Mouse (Mus musculus): Measurements from ENCODE around the gene Col4a2.

Gene Col4a2

DNA sequence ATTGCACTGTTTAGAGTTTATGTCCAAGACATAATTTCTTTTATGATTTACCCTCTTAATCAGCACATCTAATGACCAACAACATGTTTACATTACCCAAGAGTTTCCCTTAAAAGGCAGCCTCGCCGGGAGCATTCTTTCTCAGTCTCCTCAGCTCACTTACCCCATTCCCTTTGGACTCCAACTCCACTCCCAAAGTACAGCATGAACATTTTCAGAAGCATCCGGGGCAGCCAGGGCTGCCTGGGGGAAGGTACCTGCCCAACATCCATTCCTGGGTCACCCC lies 13.3 kb upstream of the Col4a2 start:
- no peaks in the 10 kb centered on the region for H3K36me3 ChIP-seq (ENCODE audit: insufficient read depth, low read length)
- H3K4me3 ChIP-seq (replicated peaks; ENCODE audit: low read length): no peak overlapping the region
- H3K27me3 ChIP-seq (ENCODE audit: insufficient read depth, low read length): peaks cover 33% of the 10 kb centered on the region
- TF ChIP-seq POU5F1 (IDR thresholded peaks at IDR 0.05; ENCODE audit: borderline replicate concordance, low read length) (no peak), NANOG (IDR thresholded peaks at IDR 0.05; ENCODE audit: borderline replicate concordance, low read length) (no peak), CTCF (conservative IDR thresholded peaks at IDR 0.05; ENCODE audit: low read length) (no peak)
- no peaks in the 10 kb centered on the region for H3K9me3 ChIP-seq (ENCODE audit: low read length)
- H3K4me1 ChIP-seq (replicated peaks; ENCODE audit: low read depth, low read length): peaks cover 19% of the 10 kb centered on the region

DNA sequence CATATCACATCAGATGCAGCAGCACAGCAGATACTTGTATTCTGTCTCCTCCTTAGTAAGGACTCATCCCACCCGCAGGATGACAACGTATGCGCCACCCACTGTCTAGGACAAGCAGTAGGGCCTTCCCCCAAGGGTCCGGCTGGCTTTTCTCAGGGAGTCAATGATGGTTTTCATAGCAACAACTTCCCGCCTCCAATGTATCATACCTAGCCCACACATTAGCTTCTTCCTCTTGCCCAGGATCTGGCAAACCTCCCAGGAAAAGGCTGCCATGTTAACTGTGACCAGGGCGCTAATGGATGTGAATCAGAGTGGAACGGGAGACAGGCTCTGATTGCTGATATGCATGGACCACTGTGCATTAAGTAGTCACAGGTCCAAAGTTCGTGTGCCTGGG lies 12.2 kb upstream of the Col4a2 start:
- no peaks in the 10 kb centered on the region for H3K36me3 ChIP-seq (ENCODE audit: insufficient read depth, low read length)
- no peak overlapping the region for H3K4me3 ChIP-seq (replicated peaks; ENCODE audit: low read length)

DNA sequence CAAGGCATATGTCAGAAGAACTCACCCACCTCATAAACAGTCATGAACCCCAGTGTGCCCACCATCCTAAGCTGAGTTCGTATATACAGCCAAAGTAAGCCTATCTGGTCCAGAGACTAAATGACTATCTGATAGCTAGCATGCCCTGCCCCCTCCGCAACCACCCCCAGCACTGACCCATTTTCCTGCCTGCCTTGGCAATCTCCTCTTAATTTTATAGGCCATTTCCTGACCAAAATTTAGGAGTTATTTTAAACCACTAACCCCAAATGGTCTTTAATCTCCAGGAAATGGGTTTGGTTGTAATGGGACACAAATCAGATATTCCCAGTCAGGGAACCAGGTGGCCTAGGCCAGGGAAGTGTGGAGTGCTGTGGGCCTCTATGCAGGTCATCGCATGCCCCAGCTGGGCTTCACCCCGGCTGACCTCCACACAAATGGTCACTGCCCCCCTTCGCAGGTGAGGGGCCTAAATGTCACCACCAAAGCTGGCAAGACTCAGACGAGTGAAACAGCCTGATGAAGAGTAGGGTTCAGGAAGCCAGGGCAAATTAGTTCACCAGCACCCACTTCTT lies 8.5 kb upstream of the Col4a2 start:
- Histone ChIP-seq H3K4me1 (replicated peaks; ENCODE audit: low read depth, low read length) (peaks cover 18% of the 10 kb centered on the region), H3K4me3 (replicated peaks; ENCODE audit: low read length) (no peak overlapping the region), H3K9me3 (ENCODE audit: low read length) (no peaks in the 10 kb centered on the region), H3K36me3 (ENCODE audit: insufficient read depth, low read length) (no peaks in the 10 kb centered on the region), H3K27me3 (ENCODE audit: insufficient read depth, low read length) (peaks cover 33% of the 10 kb centered on the region)
- TF ChIP-seq CTCF (conservative IDR thresholded peaks at IDR 0.05; ENCODE audit: low read length) (no peak), POU5F1 (IDR thresholded peaks at IDR 0.05; ENCODE audit: borderline replicate concordance, low read length) (no peak), NANOG (IDR thresholded peaks at IDR 0.05; ENCODE audit: borderline replicate concordance, low read length) (no peak)

More for the DNA sequence above, 12.2 kb upstream of the Col4a2 start:
- H3K9me3 ChIP-seq (ENCODE audit: low read length): no peaks in the 10 kb centered on the region
- TF ChIP-seq POU5F1 (IDR thresholded peaks at IDR 0.05; ENCODE audit: borderline replicate concordance, low read length): no peak
- TF ChIP-seq CTCF (conservative IDR thresholded peaks at IDR 0.05; ENCODE audit: low read length): no peak
- no peak for TF ChIP-seq NANOG (IDR thresholded peaks at IDR 0.05; ENCODE audit: borderline replicate concordance, low read length)
- H3K4me1 ChIP-seq (replicated peaks; ENCODE audit: low read depth, low read length): peaks cover 19% of the 10 kb centered on the region
- H3K27me3 ChIP-seq (ENCODE audit: insufficient read depth, low read length): peaks cover 22% of the 10 kb centered on the region

DNA sequence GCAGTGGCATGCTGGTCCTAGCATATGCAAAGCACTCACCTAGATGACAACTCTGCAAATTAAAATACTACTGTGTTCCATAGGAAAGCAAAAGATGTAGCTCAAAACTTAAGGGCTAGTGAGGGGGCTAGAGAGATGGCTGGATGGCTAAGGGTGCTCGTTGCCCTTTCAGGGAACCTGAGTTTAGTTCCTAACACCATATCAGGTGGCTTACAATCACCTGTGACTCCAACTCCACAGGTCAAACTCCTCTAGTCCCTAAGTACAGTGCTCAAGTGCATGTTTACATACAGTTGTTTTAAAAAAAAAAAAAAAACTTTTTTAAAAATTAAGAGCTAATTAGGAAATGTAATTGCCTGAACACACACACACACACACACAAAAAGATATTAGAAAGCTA lies 7.1 kb upstream of the Col4a2 start:
- Histone ChIP-seq H3K4me1 (replicated peaks; ENCODE audit: low read depth, low read length) (peaks cover 23% of the 10 kb centered on the region), H3K36me3 (ENCODE audit: insufficient read depth, low read length) (no peaks in the 10 kb centered on the region), H3K4me3 (replicated peaks; ENCODE audit: low read length) (no peak overlapping the region), H3K27me3 (ENCODE audit: insufficient read depth, low read length) (peaks cover 43% of the 10 kb centered on the region), H3K9me3 (ENCODE audit: low read length) (no peaks in the 10 kb centered on the region)
- TF ChIP-seq NANOG (IDR thresholded peaks at IDR 0.05; ENCODE audit: borderline replicate concordance, low read length) (no peak), POU5F1 (IDR thresholded peaks at IDR 0.05; ENCODE audit: borderline replicate concordance, low read length) (no peak), CTCF (conservative IDR thresholded peaks at IDR 0.05; ENCODE audit: low read length) (no peak)

DNA sequence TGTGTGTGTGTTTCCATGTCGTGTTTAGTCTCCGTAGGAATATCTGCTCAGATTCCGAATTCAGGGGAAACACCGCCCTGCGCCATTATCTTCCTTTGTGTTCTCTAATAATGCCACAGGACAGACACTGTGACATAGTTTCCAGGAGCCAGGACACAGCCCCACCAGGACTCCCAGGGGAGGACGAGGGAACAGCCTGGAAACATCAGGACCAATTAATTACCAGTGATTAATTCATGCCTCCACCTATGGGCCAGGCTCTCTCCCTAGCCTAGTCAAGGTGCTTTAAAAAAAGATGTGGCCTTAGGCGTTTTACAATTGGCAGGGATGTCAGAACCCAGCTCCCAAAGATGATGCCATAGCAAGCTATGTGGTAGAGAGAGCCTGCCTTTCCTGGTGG lies 5.2 kb upstream of the Col4a2 start:
- Histone ChIP-seq H3K4me3 (replicated peaks; ENCODE audit: low read length) (no peak overlapping the region), H3K27me3 (ENCODE audit: insufficient read depth, low read length) (peaks cover 59% of the 10 kb centered on the region), H3K36me3 (ENCODE audit: insufficient read depth, low read length) (no peaks in the 10 kb centered on the region), H3K4me1 (replicated peaks; ENCODE audit: low read depth, low read length) (peaks cover 35% of the 10 kb centered on the region), H3K9me3 (ENCODE audit: low read length) (no peaks in the 10 kb centered on the region)
- TF ChIP-seq CTCF (conservative IDR thresholded peaks at IDR 0.05; ENCODE audit: low read length): no peak
- TF ChIP-seq POU5F1 (IDR thresholded peaks at IDR 0.05; ENCODE audit: borderline replicate concordance, low read length): no peak
- TF ChIP-seq NANOG (IDR thresholded peaks at IDR 0.05; ENCODE audit: borderline replicate concordance, low read length): no peak

DNA sequence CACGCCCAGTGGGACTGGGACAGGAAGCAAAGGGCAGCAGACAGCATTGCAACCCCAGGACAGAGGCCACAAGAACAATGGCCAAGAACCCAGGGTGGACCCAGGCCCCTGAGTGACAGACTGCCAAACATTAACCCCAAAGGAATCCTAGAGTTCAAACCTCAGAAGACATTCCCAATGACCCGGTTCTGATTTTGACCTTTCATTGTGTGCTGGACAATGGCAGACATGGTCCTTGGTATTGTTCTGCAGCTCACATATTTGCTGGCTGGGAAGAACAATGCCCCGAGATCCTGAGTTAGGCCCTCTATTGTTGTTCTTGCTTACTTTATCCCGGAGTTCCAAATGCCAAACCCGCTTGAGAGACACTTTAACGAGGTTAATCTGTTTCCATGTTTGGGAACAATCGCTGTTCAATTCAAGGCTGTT lies 4.0 kb upstream of the Col4a2 start:
- Histone ChIP-seq H3K4me1 (replicated peaks; ENCODE audit: low read depth, low read length) (peaks cover 40% of the 10 kb centered on the region), H3K27me3 (ENCODE audit: insufficient read depth, low read length) (peaks cover 70% of the 10 kb centered on the region), H3K9me3 (ENCODE audit: low read length) (no peaks in the 10 kb centered on the region), H3K36me3 (ENCODE audit: insufficient read depth, low read length) (no peaks in the 10 kb centered on the region), H3K4me3 (replicated peaks; ENCODE audit: low read length) (no peak overlapping the region)
- TF ChIP-seq POU5F1 (IDR thresholded peaks at IDR 0.05; ENCODE audit: borderline replicate concordance, low read length) (no peak), NANOG (IDR thresholded peaks at IDR 0.05; ENCODE audit: borderline replicate concordance, low read length) (peak; percentile 57; the same call in 1 of the 2 replicates), CTCF (conservative IDR thresholded peaks at IDR 0.05; ENCODE audit: low read length) (no peak)

DNA sequence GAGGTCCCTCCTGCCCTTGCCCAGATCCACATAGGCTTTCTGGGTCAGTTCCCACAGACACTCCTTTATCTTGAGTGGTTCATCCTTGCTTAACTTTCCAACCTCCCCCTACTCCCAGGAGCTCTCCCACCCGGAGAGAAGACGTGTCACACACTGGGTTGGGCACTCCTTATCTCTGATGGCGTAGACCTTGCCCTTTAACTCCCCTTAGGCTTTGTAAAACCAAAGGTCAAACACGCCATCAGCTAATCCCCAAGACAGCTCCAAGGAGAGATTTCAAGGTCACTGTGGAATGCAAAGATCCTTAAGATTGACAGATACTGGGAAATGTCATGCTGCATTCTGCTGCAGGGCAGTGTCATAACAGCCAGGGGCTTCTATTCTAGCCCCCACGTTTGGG lies 3.4 kb upstream of the Col4a2 start:
- H3K4me1 ChIP-seq (replicated peaks; ENCODE audit: low read depth, low read length): peaks cover 46% of the 10 kb centered on the region
- H3K9me3 ChIP-seq (ENCODE audit: low read length): no peaks in the 10 kb centered on the region
- TF ChIP-seq CTCF (conservative IDR thresholded peaks at IDR 0.05; ENCODE audit: low read length) (no peak), POU5F1 (IDR thresholded peaks at IDR 0.05; ENCODE audit: borderline replicate concordance, low read length) (no peak), NANOG (IDR thresholded peaks at IDR 0.05; ENCODE audit: borderline replicate concordance, low read length) (no peak)
- H3K4me3 ChIP-seq (replicated peaks; ENCODE audit: low read length): no peak overlapping the region
- peaks cover 76% of the 10 kb centered on the region for H3K27me3 ChIP-seq (ENCODE audit: insufficient read depth, low read length)
- no peaks in the 10 kb centered on the region for H3K36me3 ChIP-seq (ENCODE audit: insufficient read depth, low read length)

DNA sequence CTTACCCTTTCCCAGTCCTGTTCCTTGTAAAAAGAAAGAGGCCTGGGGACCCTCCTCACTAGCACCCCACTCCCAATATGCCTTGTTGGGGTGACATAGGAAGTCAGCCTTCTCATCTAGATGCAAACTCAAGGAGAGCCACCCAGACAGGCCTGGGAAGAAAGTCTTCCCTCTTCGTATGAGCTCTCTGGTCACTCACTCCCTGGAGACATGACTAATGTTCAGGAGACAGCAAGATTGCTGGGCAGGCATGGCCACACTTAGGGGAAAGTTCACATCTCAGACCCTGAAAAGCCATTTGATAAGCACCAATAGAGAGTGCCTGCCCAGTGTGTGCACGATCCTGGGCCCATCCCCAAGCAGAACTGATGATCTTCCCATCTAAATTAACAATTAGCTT lies 2.6 kb upstream of the Col4a2 start:
- H3K4me1 ChIP-seq (replicated peaks; ENCODE audit: low read depth, low read length): peaks cover 46% of the 10 kb centered on the region
- no peaks in the 10 kb centered on the region for H3K36me3 ChIP-seq (ENCODE audit: insufficient read depth, low read length)
- TF ChIP-seq POU5F1 (IDR thresholded peaks at IDR 0.05; ENCODE audit: borderline replicate concordance, low read length): no peak
- no peak for TF ChIP-seq CTCF (conservative IDR thresholded peaks at IDR 0.05; ENCODE audit: low read length)
- TF ChIP-seq NANOG (IDR thresholded peaks at IDR 0.05; ENCODE audit: borderline replicate concordance, low read length): no peak
- peaks cover 84% of the 10 kb centered on the region for H3K27me3 ChIP-seq (ENCODE audit: insufficient read depth, low read length)
- H3K9me3 ChIP-seq (ENCODE audit: low read length): no peaks in the 10 kb centered on the region
- no peak overlapping the region for H3K4me3 ChIP-seq (replicated peaks; ENCODE audit: low read length)

DNA sequence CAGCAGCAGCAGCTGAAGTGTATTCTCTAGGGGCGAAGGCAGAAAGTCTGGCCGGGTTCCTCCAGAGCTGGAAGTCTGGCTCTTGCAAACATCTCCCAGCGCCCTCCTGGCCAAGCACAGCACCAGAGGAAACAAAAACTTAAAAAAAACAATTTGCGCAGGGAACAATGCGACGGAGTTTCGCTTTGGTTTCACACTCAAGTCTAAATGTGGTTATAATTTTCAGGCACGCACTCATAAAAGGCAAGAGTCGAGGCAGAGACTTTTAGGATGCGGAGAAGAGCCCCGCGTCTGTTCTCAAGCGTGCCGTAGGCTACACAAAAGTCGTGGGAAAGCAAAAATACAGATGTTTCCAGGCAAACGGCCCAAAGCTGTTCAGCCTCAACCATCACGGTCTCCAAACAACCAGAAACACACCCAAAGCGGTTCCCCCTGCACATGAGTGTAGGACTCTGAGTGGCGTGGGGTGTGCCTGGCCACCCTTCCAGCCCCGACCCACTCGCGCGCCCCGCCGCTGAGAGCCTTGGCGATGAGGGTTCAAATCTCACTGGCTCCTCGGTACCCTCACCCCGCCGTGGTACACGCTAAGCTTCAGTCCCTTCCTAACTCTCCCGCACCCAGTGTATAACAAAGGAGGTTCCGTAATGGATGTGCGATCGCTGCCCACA lies 790 bp upstream of the Col4a2 start:
- H3K4me1 ChIP-seq (replicated peaks; ENCODE audit: low read depth, low read length): peaks cover 46% of the 10 kb centered on the region
- TF ChIP-seq CTCF (conservative IDR thresholded peaks at IDR 0.05; ENCODE audit: low read length) (no peak), POU5F1 (IDR thresholded peaks at IDR 0.05; ENCODE audit: borderline replicate concordance, low read length) (no peak), NANOG (IDR thresholded peaks at IDR 0.05; ENCODE audit: borderline replicate concordance, low read length) (no peak)
- no peaks in the 10 kb centered on the region for H3K9me3 ChIP-seq (ENCODE audit: low read length)

More for the DNA sequence above, 790 bp upstream of the Col4a2 start:
- peaks cover 98% of the 10 kb centered on the region for H3K27me3 ChIP-seq (ENCODE audit: insufficient read depth, low read length)
- H3K4me3 ChIP-seq (replicated peaks; ENCODE audit: low read length): peak overlapping the region; percentile 82
- no peaks in the 10 kb centered on the region for H3K36me3 ChIP-seq (ENCODE audit: insufficient read depth, low read length)
